Mouse (Mus musculus): ENCODE measurements at regions not wholly inside any gene's neighbourhood (a gene's known extent, or its start where the extent isn't known, plus 50 kb on each side); places are given as distances from the start of the nearest gene placed in this dataset.

DNA sequence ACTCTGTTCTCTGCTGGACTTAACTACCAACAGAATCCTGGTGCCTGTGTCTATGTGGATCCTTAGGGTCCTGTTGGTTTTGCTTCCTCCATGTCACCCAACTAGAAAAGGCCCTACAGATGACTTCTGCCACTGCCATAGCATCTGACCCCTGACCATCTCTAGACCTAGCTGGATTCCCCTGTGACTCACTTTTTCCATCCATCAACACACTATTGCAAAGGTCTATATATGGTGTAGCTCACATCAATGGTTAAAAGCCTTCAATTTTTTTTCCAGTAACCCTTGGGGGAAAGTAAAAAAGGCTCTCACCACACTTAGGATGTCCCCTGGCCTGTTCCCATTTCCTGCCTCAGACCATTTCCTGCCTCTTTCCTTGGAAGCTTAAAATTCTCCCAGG lies 460.2 kb upstream of the Mki67 start:
- TF ChIP-seq CTCF (IDR thresholded peaks at IDR 0.05; ENCODE audit: borderline replicate concordance, insufficient read depth, low read length) (no peak), POLR2A (IDR thresholded peaks at IDR 0.05; ENCODE audit: low read depth, low read length) (no peak)

All from embryonic fibroblast, embryonic 13.5 days (primary cell).